Mouse (Mus musculus): ENCODE results near the gene Atp2b1. TPM values are rescaled to one million over a fixed set of nuclear protein-coding genes. Genes with fewer than 3 reads are reported as not detected.
"Not testable (repeated sequence)": the region's sequence is repeated elsewhere in the genome, so short reads cannot be mapped to it uniquely, and the experiment has no call there.

Atp2b1 gene
- polyA plus RNA-seq, 1 experiment, result 12.5 TPM

- TF ChIP-seq CTCF (IDR thresholded peaks at IDR 0.05; ENCODE audit: borderline replicate concordance, control insufficient read depth, extremely low read depth, insufficient read depth, low read length, poor library complexity) (no peak), POLR2A (IDR thresholded peaks at IDR 0.05; ENCODE audit: control insufficient read depth, extremely low read depth, insufficient read depth, low read length, poor library complexity) (no peak)
- Histone ChIP-seq H3K4me3 (ENCODE audit: control insufficient read depth, insufficient read depth, low read length) (no peak overlapping the region), H3K27ac (ENCODE audit: control insufficient read depth, insufficient read depth, low read length) (no peak overlapping the region), H3K4me1 (replicated peaks; ENCODE audit: control insufficient read depth, insufficient read depth, low read length) (no peaks in the 10 kb centered on the region), H3K36me3 (ENCODE audit: control insufficient read depth, insufficient read depth, low read length) (no peaks in the 10 kb centered on the region), H3K27me3 (ENCODE audit: control insufficient read depth, insufficient read depth, low read length) (no peaks in the 10 kb centered on the region)
- DNase-seq, result no peak
- 89% methylated on average over 6 of the region's 6 CpGs for WGBS
These were observed 62.8 kb downstream of the Atp2b1 start for GRCm38 (mm10) chr10:98976877-98977494.

- WGBS, result 90% methylated on average over 6 of the region's 6 CpGs
These were observed 64.6 kb downstream of the Atp2b1 start for GRCm38 (mm10) chr10:98978766-98979165.

GRCm38 (mm10) chr10:98979296-98979695 lies 65.1 kb downstream of the Atp2b1 start:
- no peaks in the 10 kb centered on the region for H3K36me3 ChIP-seq (ENCODE audit: control insufficient read depth, insufficient read depth, low read length)
- DNase-seq, result no peak
- 93% methylated on average over 7 of the region's 7 CpGs for WGBS

More at GRCm38 (mm10) chr10:98978766-98979165, 64.6 kb downstream of the Atp2b1 start:
- no peak for TF ChIP-seq CTCF (IDR thresholded peaks at IDR 0.05; ENCODE audit: borderline replicate concordance, control insufficient read depth, extremely low read depth, insufficient read depth, low read length, poor library complexity)
- TF ChIP-seq POLR2A (IDR thresholded peaks at IDR 0.05; ENCODE audit: control insufficient read depth, extremely low read depth, insufficient read depth, low read length, poor library complexity), result no peak
- no peak for DNase-seq
- H3K36me3 ChIP-seq (ENCODE audit: control insufficient read depth, insufficient read depth, low read length), result no peaks in the 10 kb centered on the region
- no peaks in the 10 kb centered on the region for H3K4me1 ChIP-seq (replicated peaks; ENCODE audit: control insufficient read depth, insufficient read depth, low read length)
- no peaks in the 10 kb centered on the region for H3K27me3 ChIP-seq (ENCODE audit: control insufficient read depth, insufficient read depth, low read length)
- H3K27ac ChIP-seq (ENCODE audit: control insufficient read depth, insufficient read depth, low read length), result no peak overlapping the region
- no peak overlapping the region for H3K4me3 ChIP-seq (ENCODE audit: control insufficient read depth, insufficient read depth, low read length)

GRCm38 (mm10) chr10:98979951-98980350 lies 65.7 kb downstream of the Atp2b1 start:
- no peaks in the 10 kb centered on the region for H3K4me1 ChIP-seq (replicated peaks; ENCODE audit: control insufficient read depth, insufficient read depth, low read length)
- WGBS, result 93% methylated on average over 8 of the region's 8 CpGs

More at GRCm38 (mm10) chr10:98979296-98979695, 65.1 kb downstream of the Atp2b1 start:
- Histone ChIP-seq H3K27ac (ENCODE audit: control insufficient read depth, insufficient read depth, low read length) (no peak overlapping the region), H3K4me1 (replicated peaks; ENCODE audit: control insufficient read depth, insufficient read depth, low read length) (no peaks in the 10 kb centered on the region), H3K27me3 (ENCODE audit: control insufficient read depth, insufficient read depth, low read length) (no peaks in the 10 kb centered on the region), H3K4me3 (ENCODE audit: control insufficient read depth, insufficient read depth, low read length) (no peak overlapping the region)
- TF ChIP-seq CTCF (IDR thresholded peaks at IDR 0.05; ENCODE audit: borderline replicate concordance, control insufficient read depth, extremely low read depth, insufficient read depth, low read length, poor library complexity), result no peak
- TF ChIP-seq POLR2A (IDR thresholded peaks at IDR 0.05; ENCODE audit: control insufficient read depth, extremely low read depth, insufficient read depth, low read length, poor library complexity), result no peak

GRCm38 (mm10) chr10:98991964-98992363 lies 77.8 kb downstream of the Atp2b1 start:
- no peaks in the 10 kb centered on the region for H3K4me1 ChIP-seq (replicated peaks; ENCODE audit: control insufficient read depth, insufficient read depth, low read length)
- DNase-seq, result no peak
- H3K4me3 ChIP-seq (ENCODE audit: control insufficient read depth, insufficient read depth, low read length), result no peak overlapping the region
- peaks cover 40% of the 10 kb centered on the region for H3K36me3 ChIP-seq (ENCODE audit: control insufficient read depth, insufficient read depth, low read length)
- no peak overlapping the region for H3K27ac ChIP-seq (ENCODE audit: control insufficient read depth, insufficient read depth, low read length)
- WGBS, result 97% methylated on average over 3 of the region's 3 CpGs
- no peak for TF ChIP-seq CTCF (IDR thresholded peaks at IDR 0.05; ENCODE audit: borderline replicate concordance, control insufficient read depth, extremely low read depth, insufficient read depth, low read length, poor library complexity)
- TF ChIP-seq POLR2A (IDR thresholded peaks at IDR 0.05; ENCODE audit: control insufficient read depth, extremely low read depth, insufficient read depth, low read length, poor library complexity), result no peak
- H3K27me3 ChIP-seq (ENCODE audit: control insufficient read depth, insufficient read depth, low read length), result no peaks in the 10 kb centered on the region

More at GRCm38 (mm10) chr10:98979951-98980350, 65.7 kb downstream of the Atp2b1 start:
- no peaks in the 10 kb centered on the region for H3K36me3 ChIP-seq (ENCODE audit: control insufficient read depth, insufficient read depth, low read length)
- H3K27ac ChIP-seq (ENCODE audit: control insufficient read depth, insufficient read depth, low read length), result no peak overlapping the region
- TF ChIP-seq POLR2A (IDR thresholded peaks at IDR 0.05; ENCODE audit: control insufficient read depth, extremely low read depth, insufficient read depth, low read length, poor library complexity) (no peak), CTCF (IDR thresholded peaks at IDR 0.05; ENCODE audit: borderline replicate concordance, control insufficient read depth, extremely low read depth, insufficient read depth, low read length, poor library complexity) (no peak)
- no peaks in the 10 kb centered on the region for H3K27me3 ChIP-seq (ENCODE audit: control insufficient read depth, insufficient read depth, low read length)
- no peak for DNase-seq
- H3K4me3 ChIP-seq (ENCODE audit: control insufficient read depth, insufficient read depth, low read length), result no peak overlapping the region

- H3K4me3 ChIP-seq (ENCODE audit: control insufficient read depth, insufficient read depth, low read length), result no peak overlapping the region
- WGBS, result 92% methylated on average over 8 of the region's 8 CpGs
- no peaks in the 10 kb centered on the region for H3K4me1 ChIP-seq (replicated peaks; ENCODE audit: control insufficient read depth, insufficient read depth, low read length)
- H3K27me3 ChIP-seq (ENCODE audit: control insufficient read depth, insufficient read depth, low read length), result no peaks in the 10 kb centered on the region
- DNase-seq, result no peak
- no peak overlapping the region for H3K27ac ChIP-seq (ENCODE audit: control insufficient read depth, insufficient read depth, low read length)
- TF ChIP-seq CTCF (IDR thresholded peaks at IDR 0.05; ENCODE audit: borderline replicate concordance, control insufficient read depth, extremely low read depth, insufficient read depth, low read length, poor library complexity) (no peak), POLR2A (IDR thresholded peaks at IDR 0.05; ENCODE audit: control insufficient read depth, extremely low read depth, insufficient read depth, low read length, poor library complexity) (no peak)
- peaks cover 40% of the 10 kb centered on the region for H3K36me3 ChIP-seq (ENCODE audit: control insufficient read depth, insufficient read depth, low read length)
These were observed 79.0 kb downstream of the Atp2b1 start for GRCm38 (mm10) chr10:98993186-98993585.

- H3K27me3 ChIP-seq (ENCODE audit: control insufficient read depth, insufficient read depth, low read length); DNase-seq; H3K27ac ChIP-seq (ENCODE audit: control insufficient read depth, insufficient read depth, low read length); H3K4me3 ChIP-seq (ENCODE audit: control insufficient read depth, insufficient read depth, low read length); H3K4me1 ChIP-seq (replicated peaks; ENCODE audit: control insufficient read depth, insufficient read depth, low read length): not testable (repeated sequence)
- H3K36me3 ChIP-seq (ENCODE audit: control insufficient read depth, insufficient read depth, low read length), result peaks cover 42% of the 10 kb centered on the region
- WGBS, result 98% methylated on average over 6 of the region's 6 CpGs
These were observed 81.0 kb downstream of the Atp2b1 start for GRCm38 (mm10) chr10:98995016-98995747.

Measured in thymus, adult 2 months (tissue).